ENCODE assay signal across 9 mouse cellular contexts in genomic region chr6:43296798-43297507, GRCm38 (mm10). TPM values are rescaled to one million over a fixed set of nuclear protein-coding genes. Genes with fewer than 3 reads are reported as not detected.
A peak's percentile ranks its signal among the peaks of the same experiment; 100 is the strongest.
DNase-seq lines count a peak whose midpoint lies in the region; ATAC-seq and TF ChIP-seq lines count a peak whose summit lies in the region.
"Had no signal": no experiment of that assay in that cellular context is flagged by ENCODE, and none has a peak within 500 bp of the region (broad histone marks: within the 10 kb centered on the region; RNA-seq: fewer than 3 reads in every experiment).

No protein-coding gene starts in this region.

- H3K9me3 ChIP-seq in lung, embryonic 15.5 days = no peaks in the 10 kb centered on the region

- peaks cover 35% of the 10 kb centered on the region for H3K4me1 ChIP-seq in lung, embryonic 15.5 days
- H3K4me1 ChIP-seq in small intestine, adult 2 months (ENCODE audit: control insufficient read depth, insufficient read depth, insufficient read length, low read length) = peaks cover 5% of the 10 kb centered on the region; the same call in 1 of the 2 replicates

- H3K27ac ChIP-seq in lung, embryonic 15.5 days = peak overlapping the region; percentile 84; the same call in 1 of the 2 replicates
- H3K27ac ChIP-seq in small intestine, adult 2 months (ENCODE audit: insufficient read depth, low read depth, low read length) = no peak overlapping the region

- no peak for TF ChIP-seq POLR2A in small intestine, adult 2 months (IDR thresholded peaks at IDR 0.05; ENCODE audit: low read depth, low read length)

- no peak for ATAC-seq in lung, embryonic 15.5 days (ENCODE audit: borderline replicate concordance, extremely low read depth, low FRiP score, low TSS enrichment)

- no peak overlapping the region for H3K4me2 ChIP-seq in lung, embryonic 15.5 days

- peak; percentile 14 for DNase-seq in adrenal gland, postnatal 10 days
- DNase-seq in adrenal gland, adult 8-10 months = no peak
- no peak for DNase-seq in lung, adult 18-20 months
- peak; percentile 36 for DNase-seq in fibroblast of lung, adult 2 months (ENCODE audit: low read depth)
- peak; percentile 21 to 26 for DNase-seq in left cerebral cortex, postnatal 36 days (ENCODE audit: low spot score in 2 of 2)
- DNase-seq in ovary, postnatal 14 days (ENCODE audit: low spot score) = no peak

- TF ChIP-seq CTCF in small intestine, adult 2 months (IDR thresholded peaks at IDR 0.05; ENCODE audit: extremely low read depth, insufficient read length, insufficient replicate concordance, low read depth, low read length) = peak; percentile 37; the same call in 1 of the 2 replicates

- no peak overlapping the region for H3K4me3 ChIP-seq in lung, embryonic 15.5 days
- H3K4me3 ChIP-seq in small intestine, adult 2 months (ENCODE audit: low read depth, low read length) = no peak overlapping the region

- no peak overlapping the region for H3K9ac ChIP-seq in lung, embryonic 15.5 days

- H3K27me3 ChIP-seq in lung, embryonic 15.5 days = no peaks in the 10 kb centered on the region
- no peaks in the 10 kb centered on the region for H3K27me3 ChIP-seq in small intestine, adult 2 months (ENCODE audit: control insufficient read depth, insufficient read depth, low read length)

- WGBS in lung, embryonic 15.5 days = 31% methylated on average over 7 of the region's 7 CpGs
- 40% methylated on average over 7 of the region's 7 CpGs for WGBS in small intestine, adult 2 months

- no peaks in the 10 kb centered on the region for H3K36me3 ChIP-seq in lung, embryonic 15.5 days
- no peaks in the 10 kb centered on the region for H3K36me3 ChIP-seq in small intestine, adult 2 months (ENCODE audit: control insufficient read depth, insufficient read depth, low read length)

- intact Hi-C loops in left cerebral cortex, postnatal 36 days (cut with DNase I) = loop anchor here (5.0 to 10.0 kb wide), 3 partner anchors 45 to 432 kb away; no protein-coding TSS in a partner anchor

RNA-seq across cellular contexts. Expression of gene Nobox, which starts 12.4 kb away (rescaled TPM):
- total RNA-seq in adrenal gland, postnatal 10 days (2021) = not detected
- under 1 TPM in 2 of 4 experiments, not detected in 2; 0.12 to 0.18 TPM for total RNA-seq in adrenal gland, adult 8-10 months (2022)
- 0.20 TPM in 1 of 2 replicates, not detected in the other for polyA plus RNA-seq in lung, embryonic 15.5 days (2015; fragmentation: Nextera tagmentation; extraction: Ambion mirVana)
- under 1 TPM in 1 of 2 experiments, not detected in 1; 0.52 TPM for total RNA-seq in left cerebral cortex, postnatal 36 days (2021)
- polyA plus RNA-seq in small intestine, adult 2 months (2012; rRNA removed) = not detected in 2 replicates
- polyA plus RNA-seq: C2C12 had no signal

RNA-seq across cellular contexts. Expression of gene Arhgef5, which starts 31.6 kb away (rescaled TPM):
- total RNA-seq in adrenal gland, postnatal 10 days (2021) = 10 to 100 TPM; 11.6 to 15.4 TPM
- 10 to 100 TPM; 20.5 to 35.0 (median 24.1) TPM for total RNA-seq in adrenal gland, adult 8-10 months (2022)
- 18.5 and 21.5 TPM in 2 replicates for polyA plus RNA-seq in lung, embryonic 15.5 days (2015; fragmentation: Nextera tagmentation; extraction: Ambion mirVana)
- 1 to 10 TPM; 1.4 to 2.9 TPM for total RNA-seq in left cerebral cortex, postnatal 36 days (2021)
- polyA plus RNA-seq in small intestine, adult 2 months (2012; rRNA removed) = 19.6 and 47.1 TPM in 2 replicates

Comparison
In these comparisons a context has a peak if more than half of its experiments do, and no peak if none do; other contexts are left out.
1. DNase-seq: peak in adrenal gland, postnatal 10 days (single experiment), fibroblast of lung, adult 2 months (single experiment) and left cerebral cortex, postnatal 36 days (2 of 2); none in adrenal gland, adult 8-10 months (single experiment), lung, adult 18-20 months (0 of 2) and ovary, postnatal 14 days (single experiment).